Mouse (Mus musculus) liver, embryonic 14.5 days (tissue): ENCODE measurements around the gene Kctd2. TPM values are rescaled to one million over a fixed set of nuclear protein-coding genes. Genes with fewer than 3 reads are reported as not detected.
"Not testable (repeated sequence)": the region's sequence is repeated elsewhere in the genome, so short reads cannot be mapped to it uniquely, and the experiment has no call there.

Experiments used
- ATAC-seq: fragments of 200-750 bp; cut with Nextera tagmentation; 2 replicates; pipeline ENCODE4 v1.8.0; 2017; ENCODE audit warnings: moderate number of reproducible peaks, mild to moderate bottlenecking, moderate library complexity; ENCODE audit not compliant: insufficient read depth
- DNase-seq, 3 experiments: peaks; one replicate each; pipeline ENCODE4 v3.0.0-alpha.2; 2012 to 2013; ENCODE audit warnings: low read depth in 3 of 3, low spot score in 3 of 3
- H3K27ac ChIP-seq: fragments of 300-500 bp; sonication (generic); 2 replicates; pipeline ENCODE4 v1.5.1; 2014; ENCODE audit warnings: moderate library complexity, mild to moderate bottlenecking, control low read depth, inconsistent platforms
- H3K27me3 ChIP-seq: fragments of 300-500 bp; sonication (generic); 2 replicates; pipeline ENCODE4 v1.6.1; 2014; ENCODE audit warnings: mild to moderate bottlenecking, low read length, moderate library complexity; ENCODE audit not compliant: control insufficient read depth, insufficient read depth
- H3K36me3 ChIP-seq: fragments of 300-500 bp; sonication (generic); replicated peaks from 2 replicates; pipeline ENCODE4 v1.6.1; 2014; ENCODE audit warnings: low read depth; ENCODE audit not compliant: control insufficient read depth, insufficient read depth
- H3K4me1 ChIP-seq, 2 experiments: fragments of 200-500 bp in 1 of 2; fragments of 300-500 bp in 1 of 2; sonication (generic) in 1 of 2; replicated peaks; 2 replicates each; pipeline ENCODE4 v1.6.1; 2012 to 2014; ENCODE audit warnings: antibody characterized with exemption in 1 of 2, inconsistent platforms in 1 of 2, low read length in 1 of 2; ENCODE audit not compliant: control insufficient read depth in 2 of 2, insufficient read depth in 2 of 2
- H3K4me2 ChIP-seq: fragments of 300-500 bp; sonication (generic); 2 replicates; pipeline ENCODE4 v1.6.1; 2014; ENCODE audit warnings: low read depth, mild to moderate bottlenecking, control low read depth, moderate library complexity
- H3K4me3 ChIP-seq, 2 experiments: fragments of 200-500 bp in 1 of 2; fragments of 300-500 bp in 1 of 2; sonication (generic) in 1 of 2; 2 replicates each; pipeline ENCODE4 v1.5.1; 2012 to 2014; ENCODE audit warnings: low read depth in 2 of 2, low read length in 2 of 2, mild to moderate bottlenecking in 2 of 2, control low read depth in 1 of 2, inconsistent platforms in 1 of 2, moderate library complexity in 1 of 2; ENCODE audit not compliant: insufficient read depth in 1 of 2
- H3K9ac ChIP-seq: fragments of 300-500 bp; sonication (generic); replicated peaks from 2 replicates; pipeline ENCODE4 v1.6.1; 2014; ENCODE audit warnings: mild to moderate bottlenecking, control low read depth, moderate library complexity
- H3K9me3 ChIP-seq: fragments of 300-500 bp; sonication (generic); 2 replicates; pipeline ENCODE4 v1.6.1; 2016; ENCODE audit warnings: low read length, mixed read lengths; ENCODE audit not compliant: control insufficient read depth
- CTCF ChIP-seq: IDR thresholded peaks from 2 replicates; pipeline ENCODE4 v1.5.1; 2016; ENCODE audit warnings: antibody characterized with exemption, low read depth, control low read depth
- EP300 ChIP-seq: IDR thresholded peaks from 2 replicates; pipeline ENCODE4 v1.6.1; 2016; ENCODE audit warnings: antibody characterized with exemption, low read depth
- WGBS: fragments of 180-500 bp; shearing (Covaris S2); extraction: QIAGEN DNeasy Blood & Tissue Kit; methylation state at CpG from one replicate; pipeline ENCODE4 v1.1.7; 2014; ENCODE audit not compliant: insufficient replicate concordance; 5-methylcytosine and 5-hydroxymethylcytosine counted together
- polyA plus RNA-seq, 2 experiments: library from polyadenylated mRNA; depleted of rRNA in 1 of 2; stranded (reverse) in 1 of 2; unstranded in 1 of 2; fragments of >200 nt; fragmentation: Nextera tagmentation in 1 of 2; extraction: Ambion mirVana in 1 of 2; gene quantifications; 2 replicates each; pipeline versions ENCODE4 v1.2.1 to v1.2.3; 2012 to 2014

Gene Kctd2
- polyA plus RNA-seq, 2 experiments: 5.2 to 5.8 TPM

GRCm38 (mm10) chr11:115381276-115381675 is 38.7 kb upstream of the Kctd2 start:
- Histone ChIP-seq H3K27ac (no peak overlapping the region), H3K4me2 (no peak overlapping the region), H3K36me3 (no peaks in the 10 kb centered on the region), H3K9me3 (no peaks in the 10 kb centered on the region), H3K9ac (no peak overlapping the region), H3K4me3 (no peak overlapping the region), H3K4me1 (no peaks in the 10 kb centered on the region; a peak in 1 of 4 replicates), H3K27me3 (peaks cover 41% of the 10 kb centered on the region)
- 42% methylated on average over 9 of the region's 9 CpGs for WGBS
- ATAC-seq (no peak), DNase-seq (no peak)
- TF ChIP-seq CTCF (no peak), EP300 (no peak)

GRCm38 (mm10) chr11:115381743-115382539 is 38.0 kb upstream of the Kctd2 start, which contains the start of gene Cdr2l:
TSS of gene Cdr2l (plus strand) at chr11:115381916.
- no peak for TF ChIP-seq EP300
- no peak for TF ChIP-seq CTCF
- H3K27me3 ChIP-seq: peaks cover 41% of the 10 kb centered on the region
- peak within 1 kb of the TSS; percentile 51 to 53 for H3K4me3 ChIP-seq
- no peak within 1 kb of the TSS for H3K27ac ChIP-seq
- no peaks in the 10 kb centered on the region for H3K9me3 ChIP-seq
- peak; percentile 48; the same call in 1 of the 2 replicates for ATAC-seq
- 1% methylated on average over 60 of the region's 76 CpGs for WGBS
- H3K4me1 ChIP-seq: no peaks in the 10 kb centered on the region; a peak in 1 of 4 replicates
- peak; percentile 19 to 40 (median 30) for DNase-seq
- H3K36me3 ChIP-seq: no peaks in the 10 kb centered on the region
- H3K4me2 ChIP-seq: peak within 1 kb of the TSS; percentile 44
- H3K9ac ChIP-seq: no peak within 1 kb of the TSS

- peaks cover 41% of the 10 kb centered on the region for H3K27me3 ChIP-seq
- no peak overlapping the region for H3K9ac ChIP-seq
- H3K4me2 ChIP-seq: peak overlapping the region; percentile 44; the same call in 1 of the 2 replicates
- no peak overlapping the region for H3K27ac ChIP-seq
- H3K9me3 ChIP-seq: no peaks in the 10 kb centered on the region
- ATAC-seq (no peak), DNase-seq (no peak)
- no peaks in the 10 kb centered on the region for H3K36me3 ChIP-seq
- no peaks in the 10 kb centered on the region; a peak in 1 of 4 replicates for H3K4me1 ChIP-seq
- TF ChIP-seq CTCF (no peak), EP300 (no peak)
- no peak overlapping the region for H3K4me3 ChIP-seq
- 30% methylated on average over 5 of the region's 5 CpGs for WGBS
These were observed 37.0 kb upstream of the Kctd2 start for GRCm38 (mm10) chr11:115382891-115383290.

GRCm38 (mm10) chr11:115383701-115384474 is 36.0 kb upstream of the Kctd2 start:
- Histone ChIP-seq H3K4me2 (no peak overlapping the region), H3K27me3 (peaks cover 41% of the 10 kb centered on the region), H3K4me1 (no peaks in the 10 kb centered on the region; a peak in 1 of 4 replicates), H3K36me3 (no peaks in the 10 kb centered on the region), H3K4me3 (no peak overlapping the region), H3K9ac (no peak overlapping the region), H3K9me3 (no peaks in the 10 kb centered on the region), H3K27ac (no peak overlapping the region)
- 48% methylated on average over 16 of the region's 16 CpGs for WGBS
- ATAC-seq (no peak), DNase-seq (no peak)
- TF ChIP-seq EP300: no peak
- TF ChIP-seq CTCF: no peak

- no peak for ATAC-seq
- H3K36me3 ChIP-seq: no peaks in the 10 kb centered on the region
- H3K4me2 ChIP-seq: no peak overlapping the region
- no peak overlapping the region for H3K4me3 ChIP-seq
- no peak overlapping the region for H3K9ac ChIP-seq
- 57% methylated on average over 5 of the region's 5 CpGs for WGBS
- DNase-seq: no peak
- no peaks in the 10 kb centered on the region for H3K9me3 ChIP-seq
- no peaks in the 10 kb centered on the region; a peak in 1 of 4 replicates for H3K4me1 ChIP-seq
- H3K27ac ChIP-seq: no peak overlapping the region
- H3K27me3 ChIP-seq: peaks cover 41% of the 10 kb centered on the region
- no peak for TF ChIP-seq EP300
- TF ChIP-seq CTCF: no peak
These were observed 35.3 kb upstream of the Kctd2 start for GRCm38 (mm10) chr11:115384587-115384986.

GRCm38 (mm10) chr11:115386859-115387258 is 33.1 kb upstream of the Kctd2 start:
- H3K4me2 ChIP-seq, H3K36me3 ChIP-seq, H3K9ac ChIP-seq, ATAC-seq, H3K4me1 ChIP-seq, DNase-seq, H3K27ac ChIP-seq, H3K4me3 ChIP-seq, H3K9me3 ChIP-seq: not testable (repeated sequence)
- 75% methylated on average over 3 of the region's 3 CpGs for WGBS
- H3K27me3 ChIP-seq: peaks cover 25% of the 10 kb centered on the region
